Mouse (Mus musculus) intestine, embryonic 16.5 days (tissue): ENCODE measurements around the gene Sdhaf2. TPM values are rescaled to one million over a fixed set of nuclear protein-coding genes. Genes with fewer than 3 reads are reported as not detected.

Experiments used
- ATAC-seq: fragments of 200-750 bp; cut with Nextera tagmentation; 2 replicates; pipeline ENCODE4 v1.8.0; 2017; ENCODE audit warnings: moderate TSS enrichment, moderate library complexity
- H3K27ac ChIP-seq: fragments of 300-500 bp; sonication (generic); 2 replicates; pipeline ENCODE4 v1.5.1; 2014; ENCODE audit warnings: mild to moderate bottlenecking, low read length
- H3K27me3 ChIP-seq: fragments of 300-500 bp; sonication (generic); replicated peaks from 2 replicates; pipeline ENCODE4 v1.6.1; 2014; ENCODE audit warnings: low read length, control low read depth, mixed read lengths; ENCODE audit not compliant: control insufficient read depth, insufficient read depth
- H3K36me3 ChIP-seq: fragments of 300-500 bp; sonication (generic); 2 replicates; pipeline ENCODE4 v1.6.1; 2014; ENCODE audit warnings: low read length, control low read depth; ENCODE audit not compliant: control insufficient read depth, insufficient read depth
- H3K4me1 ChIP-seq: fragments of 300-500 bp; sonication (generic); 2 replicates; pipeline ENCODE4 v1.6.1; 2014; ENCODE audit warnings: low read length, control low read depth, mixed read lengths; ENCODE audit not compliant: control insufficient read depth, insufficient read depth
- H3K4me2 ChIP-seq: fragments of 300-500 bp; sonication (generic); 2 replicates; pipeline ENCODE4 v1.6.1; 2014; ENCODE audit warnings: low read depth, low read length, control low read depth
- H3K4me3 ChIP-seq: fragments of 300-500 bp; sonication (generic); 2 replicates; pipeline ENCODE4 v1.5.1; 2014; ENCODE audit warnings: mild to moderate bottlenecking, low read length
- H3K9ac ChIP-seq: fragments of 300-500 bp; sonication (generic); 2 replicates; pipeline ENCODE4 v1.6.1; 2014; ENCODE audit warnings: low read depth, low read length
- H3K9me3 ChIP-seq: fragments of 300-500 bp; sonication (generic); 2 replicates; pipeline ENCODE4 v1.6.1; 2016; ENCODE audit warnings: low read length, control low read depth; ENCODE audit not compliant: control insufficient read depth
- WGBS: fragments of 180-500 bp; shearing (Covaris S2); extraction: QIAGEN DNeasy Blood & Tissue Kit; methylation state at CpG from one replicate; pipeline ENCODE4 v1.1.7; 2014; 5-methylcytosine and 5-hydroxymethylcytosine counted together
- polyA plus RNA-seq: library from polyadenylated mRNA; unstranded; fragments of >200 nt; fragmentation: Nextera tagmentation; extraction: Ambion mirVana; gene quantifications from 2 replicates; pipeline ENCODE4 v1.2.1, GENCODE M21; 2015

Gene Sdhaf2
- polyA plus RNA-seq, 1 experiment from 2014 or later = 60.9 TPM

DNA sequence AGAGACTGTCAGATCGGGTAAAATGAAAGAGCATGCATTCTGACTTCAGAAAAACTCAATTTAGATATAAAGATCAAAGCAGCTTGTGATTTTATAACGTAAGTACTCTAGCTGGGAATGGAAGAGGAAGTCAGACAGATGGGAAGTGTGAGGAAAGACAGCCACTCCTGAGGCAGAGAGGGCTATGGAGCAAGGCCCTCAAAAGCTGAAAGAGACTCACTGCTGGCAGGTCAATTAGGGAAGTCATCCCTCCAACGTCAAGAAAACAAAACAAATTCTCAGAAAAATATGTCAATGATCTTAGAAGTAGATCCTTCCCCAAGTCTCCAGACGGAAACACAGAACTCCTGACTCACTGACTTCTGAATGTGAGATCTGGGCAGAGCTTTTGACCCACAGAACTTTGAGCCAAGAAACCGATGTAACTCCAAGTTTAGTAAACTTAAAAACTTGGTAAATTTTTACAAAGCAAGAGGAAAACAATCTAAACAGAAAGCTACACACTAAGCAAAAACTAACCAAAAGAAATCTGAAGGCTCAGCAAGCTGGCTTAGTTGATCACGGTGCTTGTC lies 15.1 kb downstream of the Sdhaf2 start:
- no peak for ATAC-seq
- WGBS = 75% methylated on average over 6 of the region's 6 CpGs
- H3K4me3 ChIP-seq = no peak overlapping the region

DNA sequence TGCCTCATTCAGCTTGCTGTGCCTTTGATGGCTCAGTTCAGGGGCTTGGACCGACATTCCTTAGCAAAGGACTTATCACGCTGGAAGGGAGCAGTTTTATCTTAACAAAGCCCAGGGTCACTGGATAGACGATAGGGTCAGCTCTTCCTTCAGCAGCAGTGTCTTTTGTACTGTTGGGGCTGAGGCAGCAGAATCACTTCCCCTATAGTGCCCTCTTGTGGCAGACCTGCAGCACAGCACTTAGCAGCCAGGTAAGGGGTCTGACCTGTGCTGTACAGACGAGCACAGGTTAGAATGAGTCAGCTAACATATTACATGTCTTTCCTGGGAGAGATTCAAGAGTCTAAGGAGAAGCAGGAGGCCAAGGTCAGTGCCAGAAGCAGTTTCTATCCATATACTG lies 23.4 kb downstream of the Sdhaf2 start:
- WGBS = 7% methylated on average over 4 of the region's 4 CpGs
- Histone ChIP-seq H3K27ac (no peak overlapping the region), H3K27me3 (no peaks in the 10 kb centered on the region), H3K4me2 (no peak overlapping the region), H3K4me1 (no peaks in the 10 kb centered on the region), H3K4me3 (no peak overlapping the region), H3K9ac (no peak overlapping the region), H3K36me3 (peaks cover 11% of the 10 kb centered on the region), H3K9me3 (no peaks in the 10 kb centered on the region)
- peak; percentile 77 for ATAC-seq

More for the DNA sequence above, 15.1 kb downstream of the Sdhaf2 start:
- H3K27me3 ChIP-seq = no peaks in the 10 kb centered on the region
- peaks cover 3% of the 10 kb centered on the region; the same call in 1 of the 2 replicates for H3K36me3 ChIP-seq
- no peak overlapping the region for H3K9ac ChIP-seq
- no peaks in the 10 kb centered on the region for H3K9me3 ChIP-seq
- H3K27ac ChIP-seq = no peak overlapping the region
- no peak overlapping the region for H3K4me2 ChIP-seq
- no peaks in the 10 kb centered on the region for H3K4me1 ChIP-seq

DNA sequence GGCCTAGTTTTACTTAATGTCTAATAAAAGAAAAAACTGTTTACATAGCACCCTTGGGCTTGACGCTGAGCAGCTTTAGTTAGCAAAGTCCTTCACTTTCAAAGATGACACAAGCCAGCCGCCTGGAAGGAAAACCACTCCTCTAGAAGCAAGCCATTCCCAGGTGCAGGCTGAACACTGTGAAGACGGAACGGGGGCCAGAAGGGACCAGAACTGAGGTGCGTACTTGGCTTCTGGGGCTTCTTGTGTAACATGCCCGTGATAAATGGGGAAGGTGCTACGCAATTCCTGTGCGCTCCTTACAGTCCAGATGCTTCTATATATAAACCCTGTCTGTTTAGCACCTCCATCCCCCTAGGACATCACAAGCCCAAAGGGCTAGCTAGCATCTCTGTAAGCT lies 25.4 kb downstream of the Sdhaf2 start:
- ATAC-seq = no peak
- no peaks in the 10 kb centered on the region for H3K4me1 ChIP-seq
- no peak overlapping the region for H3K4me3 ChIP-seq
- H3K4me2 ChIP-seq = no peak overlapping the region
- peaks cover 11% of the 10 kb centered on the region for H3K36me3 ChIP-seq
- H3K9ac ChIP-seq = no peak overlapping the region
- H3K9me3 ChIP-seq = no peaks in the 10 kb centered on the region
- WGBS = 65% methylated on average over 8 of the region's 8 CpGs
- no peak overlapping the region for H3K27ac ChIP-seq
- H3K27me3 ChIP-seq = no peaks in the 10 kb centered on the region

DNA sequence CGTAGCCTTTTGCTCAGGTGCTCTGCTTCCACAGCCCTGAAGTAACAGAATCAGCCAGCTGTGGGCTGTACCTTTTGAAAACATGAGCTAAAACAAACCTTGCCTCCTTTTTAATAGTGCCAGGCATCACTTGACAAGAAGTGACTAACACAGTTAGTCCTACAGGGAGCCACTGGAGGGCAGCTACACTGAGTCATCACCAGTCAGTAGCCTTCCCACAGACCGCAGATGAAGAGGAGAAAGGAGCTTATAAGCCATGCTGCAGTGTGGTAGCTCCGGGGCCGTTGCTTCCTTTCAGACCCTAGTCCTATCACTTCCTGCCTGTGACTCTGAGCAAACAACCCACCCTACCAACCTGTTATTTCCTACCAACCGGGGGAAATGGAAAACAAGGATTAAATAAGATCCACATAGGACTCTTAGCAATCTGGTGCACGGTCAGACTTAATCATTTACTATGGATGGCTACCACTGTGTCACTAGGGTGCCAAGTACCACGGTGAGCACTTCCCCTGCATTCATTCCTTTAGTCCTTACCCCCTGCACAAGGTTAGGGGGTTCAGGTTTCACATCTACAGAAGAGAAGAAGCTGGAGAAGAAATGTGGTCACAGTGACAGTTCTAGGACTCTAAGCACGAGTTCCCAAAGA lies 28.3 kb downstream of the Sdhaf2 start:
- Histone ChIP-seq H3K9me3 (no peaks in the 10 kb centered on the region), H3K4me1 (no peaks in the 10 kb centered on the region; the same call in 1 of the 2 replicates), H3K27ac (no peak overlapping the region), H3K4me3 (no peak overlapping the region), H3K9ac (no peak overlapping the region), H3K36me3 (peaks cover 11% of the 10 kb centered on the region), H3K4me2 (no peak overlapping the region), H3K27me3 (no peaks in the 10 kb centered on the region)
- 45% methylated on average over 8 of the region's 8 CpGs for WGBS
- peak; percentile 7; the same call in 1 of the 2 replicates for ATAC-seq

DNA sequence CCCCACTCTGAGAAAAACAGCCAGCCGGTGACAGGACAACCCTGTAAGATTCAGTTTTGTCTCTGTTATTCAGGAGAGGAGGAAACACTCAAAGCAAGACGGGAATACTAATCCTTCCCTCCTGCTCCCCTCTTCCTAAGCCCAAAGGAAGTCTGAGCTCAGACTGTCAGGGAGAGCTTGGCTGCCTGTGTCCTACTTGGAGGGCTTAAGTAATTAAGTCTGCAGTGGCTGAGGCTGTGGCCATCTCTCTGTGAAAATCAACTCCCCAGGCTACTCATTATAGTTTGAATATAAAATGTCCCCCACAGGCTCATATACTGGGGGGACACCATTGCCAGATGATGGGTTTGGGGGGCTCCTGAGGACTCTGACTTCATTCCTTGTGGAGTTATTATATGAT lies 29.0 kb downstream of the Sdhaf2 start:
- Histone ChIP-seq H3K4me3 (no peak overlapping the region), H3K9ac (no peak overlapping the region), H3K27me3 (no peaks in the 10 kb centered on the region), H3K4me1 (peaks cover 5% of the 10 kb centered on the region; the same call in 1 of the 2 replicates), H3K36me3 (peaks cover 9% of the 10 kb centered on the region), H3K4me2 (no peak overlapping the region), H3K27ac (no peak overlapping the region), H3K9me3 (no peaks in the 10 kb centered on the region)
- no peak for ATAC-seq
- 69% methylated on average over 2 of the region's 2 CpGs for WGBS

DNA sequence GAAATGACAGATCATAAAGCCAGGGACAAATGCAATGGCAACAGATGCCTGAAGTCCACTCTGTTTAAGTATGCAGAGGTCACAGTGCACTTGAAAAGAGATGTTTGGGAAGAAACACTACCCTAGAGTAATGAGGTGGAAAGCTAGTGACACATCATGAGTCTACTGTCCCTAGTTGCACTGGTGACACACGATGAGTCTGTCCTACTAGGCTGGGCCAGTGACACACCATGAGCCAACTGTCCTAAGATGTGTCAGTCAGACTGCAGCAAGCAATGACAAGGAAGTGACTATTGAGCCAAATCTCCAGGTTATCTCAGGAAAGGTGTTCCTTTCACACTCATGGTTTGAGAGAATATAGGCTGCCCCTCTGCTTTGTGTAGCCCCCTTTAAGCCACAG lies 30.3 kb downstream of the Sdhaf2 start:
- 87% methylated on average over 1 of the region's 1 CpGs for WGBS
- Histone ChIP-seq H3K27me3 (no peaks in the 10 kb centered on the region), H3K4me3 (no peak overlapping the region), H3K27ac (no peak overlapping the region), H3K4me1 (peaks cover 6% of the 10 kb centered on the region; the same call in 1 of the 2 replicates), H3K36me3 (no peaks in the 10 kb centered on the region; the same call in 1 of the 2 replicates), H3K9ac (no peak overlapping the region), H3K9me3 (no peaks in the 10 kb centered on the region), H3K4me2 (no peak overlapping the region)
- ATAC-seq = no peak

DNA sequence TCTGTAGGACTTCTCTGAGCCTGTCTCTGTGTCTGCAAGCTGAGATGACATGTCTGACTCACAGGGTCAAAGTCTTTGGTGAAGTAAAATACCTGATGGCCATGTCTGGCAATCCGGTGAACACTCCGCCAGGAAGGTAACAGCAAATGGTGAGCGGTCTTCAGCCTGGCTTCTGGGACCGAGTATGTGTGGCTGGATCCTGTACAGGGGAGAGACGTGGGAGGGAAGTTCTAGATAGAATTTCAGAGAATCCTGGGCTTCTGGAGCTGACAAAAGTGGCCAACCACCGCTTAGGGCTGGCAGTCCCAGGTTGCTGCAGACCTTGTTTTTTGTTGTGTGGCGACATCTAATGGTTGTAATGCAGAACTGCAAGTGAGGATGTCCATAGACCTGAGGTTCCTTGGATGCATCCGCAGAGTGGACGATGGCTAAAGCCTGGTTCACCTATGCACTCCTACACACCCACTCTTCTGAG lies 39.6 kb downstream of the Sdhaf2 start:
- Histone ChIP-seq H3K9ac (no peak overlapping the region; the same call in 1 of the 2 replicates), H3K4me2 (peak overlapping the region; percentile 47), H3K4me3 (no peak overlapping the region; the same call in 1 of the 2 replicates), H3K9me3 (no peaks in the 10 kb centered on the region), H3K36me3 (no peaks in the 10 kb centered on the region), H3K27me3 (no peaks in the 10 kb centered on the region), H3K27ac (no peak overlapping the region), H3K4me1 (peaks cover 19% of the 10 kb centered on the region)
- WGBS = 16% methylated on average over 9 of the region's 9 CpGs
- peak; percentile 76 for ATAC-seq

DNA sequence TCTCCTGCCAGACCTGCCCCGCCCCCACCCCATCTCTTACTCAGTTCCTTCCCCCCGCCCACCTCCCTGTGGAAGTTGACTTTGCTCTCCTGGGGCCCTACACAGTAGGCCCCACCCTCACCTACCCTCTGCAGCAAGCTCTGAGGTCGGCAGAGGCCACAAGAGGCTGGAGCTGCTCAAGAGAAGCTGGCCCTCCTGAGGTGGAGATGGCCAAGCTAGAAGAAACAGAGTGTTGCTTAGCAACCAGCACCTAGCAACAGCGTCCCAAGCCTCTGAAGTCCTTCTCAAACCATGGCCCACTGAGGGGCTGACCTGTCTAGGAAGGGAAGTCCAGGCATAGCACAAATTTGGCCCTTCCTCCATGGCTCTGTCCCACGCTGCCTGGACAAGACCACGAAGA lies 43.2 kb downstream of the Sdhaf2 start, which contains the start of gene Ppp1r32:
Gene Ppp1r32, minus strand, starts transcription at position 226 of the 400 bp plus-strand sequence.
- Histone ChIP-seq H3K9ac (0 out of 2 replicates have a peak within 1 kb of the TSS, but pooled peaks have one; percentile 24), H3K4me2 (0 out of 2 replicates have a peak within 1 kb of the TSS, but pooled peaks have one; percentile 2), H3K4me1 (peaks cover 21% of the 10 kb centered on the region), H3K4me3 (no peak within 1 kb of the TSS), H3K27me3 (no peaks in the 10 kb centered on the region), H3K27ac (no peak within 1 kb of the TSS), H3K36me3 (no peaks in the 10 kb centered on the region), H3K9me3 (no peaks in the 10 kb centered on the region)
- 28% methylated on average over 6 of the region's 6 CpGs for WGBS
- peak; percentile 62 for ATAC-seq

DNA sequence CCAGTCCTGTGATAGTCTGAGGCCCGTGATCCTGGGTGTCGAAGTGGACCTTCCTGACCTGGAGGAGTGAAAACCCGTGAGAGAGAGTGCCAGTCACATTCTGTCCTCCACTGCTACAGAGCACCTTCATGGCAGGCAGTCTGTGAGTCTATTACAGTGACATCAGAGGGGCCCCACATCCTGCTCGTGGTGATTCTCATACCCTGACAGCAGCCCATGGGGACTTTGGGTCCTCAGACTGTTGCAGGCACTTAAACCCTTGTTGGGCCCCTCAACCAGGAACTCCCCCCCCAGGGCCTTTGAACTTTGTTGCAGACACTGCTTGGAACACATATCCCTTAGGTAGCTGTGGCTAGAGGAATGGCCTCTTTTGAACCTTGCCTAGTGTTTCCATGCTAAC lies 46.4 kb downstream of the Sdhaf2 start:
- peak; percentile 84 for ATAC-seq
- Histone ChIP-seq H3K9ac (peak overlapping the region; percentile 24; the same call in 1 of the 2 replicates), H3K4me2 (no peak overlapping the region), H3K27ac (peak overlapping the region; percentile 62; the same call in 1 of the 2 replicates), H3K9me3 (no peaks in the 10 kb centered on the region), H3K4me3 (no peak overlapping the region), H3K36me3 (no peaks in the 10 kb centered on the region), H3K27me3 (no peaks in the 10 kb centered on the region), H3K4me1 (peaks cover 21% of the 10 kb centered on the region)
- 50% methylated on average over 4 of the region's 4 CpGs for WGBS
